Mouse (Mus musculus) urinary bladder, adult 18-20 months (tissue): ENCODE data around the gene Rabl3.

ENCODE experiments used
- DNase-seq, 2 experiments: peaks; one replicate each; pipeline ENCODE4 v3.0.0; 2022; ENCODE audit warnings: low spot score in 2 of 2, mixed read lengths in 2 of 2

The Rabl3 gene

GRCm38 (mm10) chr16:37546312-37546711 lies 6.6 kb downstream of the Rabl3 start:
- no peak for DNase-seq

- DNase-seq, result no peak
Observed at GRCm38 (mm10) chr16:37550266-37550665, 10.6 kb downstream of the Rabl3 start.

- no peak for DNase-seq
Observed at GRCm38 (mm10) chr16:37550981-37551380, 11.3 kb downstream of the Rabl3 start.

- DNase-seq, result no peak
Observed at GRCm38 (mm10) chr16:37552824-37553223, 13.1 kb downstream of the Rabl3 start.

GRCm38 (mm10) chr16:37562414-37562813 lies 22.7 kb downstream of the Rabl3 start:
- no peak for DNase-seq

- DNase-seq, result no peak
Observed at GRCm38 (mm10) chr16:37562961-37563360, 23.3 kb downstream of the Rabl3 start.

- no peak for DNase-seq
Observed at GRCm38 (mm10) chr16:37565117-37565516, 25.4 kb downstream of the Rabl3 start.

- DNase-seq, result no peak
Observed at GRCm38 (mm10) chr16:37566107-37566506, 26.4 kb downstream of the Rabl3 start.

GRCm38 (mm10) chr16:37567113-37568050 lies 27.7 kb downstream of the Rabl3 start:
- DNase-seq, result no peak

- DNase-seq, result no peak
Observed at GRCm38 (mm10) chr16:37571554-37571953, 31.9 kb downstream of the Rabl3 start.

- no peak for DNase-seq
Observed at GRCm38 (mm10) chr16:37572117-37572754, 32.6 kb downstream of the Rabl3 start.

- DNase-seq, result no peak
Observed at GRCm38 (mm10) chr16:37573061-37573460, 33.4 kb downstream of the Rabl3 start.

GRCm38 (mm10) chr16:37575325-37575724 lies 35.6 kb downstream of the Rabl3 start:
- no peak for DNase-seq

GRCm38 (mm10) chr16:37579591-37579990 lies 39.9 kb downstream of the Rabl3 start:
- DNase-seq, result no peak

- no peak for DNase-seq
Observed at GRCm38 (mm10) chr16:37579994-37580393, 40.3 kb downstream of the Rabl3 start, which contains the start of gene Hgd. Gene Hgd (plus strand): TSS chr16:37580153.

- no peak for DNase-seq
Observed at GRCm38 (mm10) chr16:37580651-37581050, 41.0 kb downstream of the Rabl3 start.

- no peak for DNase-seq
Observed at GRCm38 (mm10) chr16:37581901-37582300, 42.2 kb downstream of the Rabl3 start.

- no peak for DNase-seq
Observed at GRCm38 (mm10) chr16:37583306-37583705, 43.6 kb downstream of the Rabl3 start.

- DNase-seq, result no peak
Observed at GRCm38 (mm10) chr16:37583801-37584200, 44.1 kb downstream of the Rabl3 start.

- DNase-seq, result peak in 1 of 2 experiments; percentile 11
Observed at GRCm38 (mm10) chr16:37584218-37585035, 44.7 kb downstream of the Rabl3 start.

GRCm38 (mm10) chr16:37585129-37585563 lies 45.5 kb downstream of the Rabl3 start:
- DNase-seq, result no peak

- no peak for DNase-seq
Observed at GRCm38 (mm10) chr16:37590921-37591320, 51.2 kb downstream of the Rabl3 start.
